Mouse (Mus musculus) CH12.LX (cell line): Measurements from ENCODE around the gene Krba1.

Experiments
- CHD2 ChIP-seq: IDR thresholded peaks from 2 replicates; pipeline ENCODE4 v1.6.1; 2011; ENCODE audit warnings: low read length, improper control_type of control experiment
- CTCF ChIP-seq, 2 experiments: IDR thresholded peaks in 1 of 2; conservative IDR thresholded peaks in 1 of 2; 2 replicates each; pipeline ENCODE4 v1.5.1; 2011 to 2012; ENCODE audit warnings: low read depth in 2 of 2, low read length in 2 of 2, improper control_type of control experiment in 1 of 2, inconsistent platforms in 1 of 2, mild to moderate bottlenecking in 1 of 2, moderate library complexity in 1 of 2
- IRF4 ChIP-seq: IDR thresholded peaks from 2 replicates; pipeline ENCODE4 v1.6.1; 2014; ENCODE audit warnings: low read depth, mild to moderate bottlenecking, inconsistent platforms, low read length, improper control_type of control experiment
- MAX ChIP-seq: IDR thresholded peaks from 2 replicates; pipeline ENCODE4 v1.6.1; 2011; ENCODE audit warnings: low read length, improper control_type of control experiment
- TCF12 ChIP-seq: IDR thresholded peaks from 2 replicates; pipeline ENCODE4 v1.6.1; 2014; ENCODE audit warnings: low read depth, mild to moderate bottlenecking, inconsistent platforms, low read length, improper control_type of control experiment
- ZNF384 ChIP-seq: IDR thresholded peaks from 2 replicates; pipeline ENCODE4 v1.6.1; 2012; ENCODE audit warnings: low read depth, low read length, improper control_type of control experiment, inconsistent platforms

DNA sequence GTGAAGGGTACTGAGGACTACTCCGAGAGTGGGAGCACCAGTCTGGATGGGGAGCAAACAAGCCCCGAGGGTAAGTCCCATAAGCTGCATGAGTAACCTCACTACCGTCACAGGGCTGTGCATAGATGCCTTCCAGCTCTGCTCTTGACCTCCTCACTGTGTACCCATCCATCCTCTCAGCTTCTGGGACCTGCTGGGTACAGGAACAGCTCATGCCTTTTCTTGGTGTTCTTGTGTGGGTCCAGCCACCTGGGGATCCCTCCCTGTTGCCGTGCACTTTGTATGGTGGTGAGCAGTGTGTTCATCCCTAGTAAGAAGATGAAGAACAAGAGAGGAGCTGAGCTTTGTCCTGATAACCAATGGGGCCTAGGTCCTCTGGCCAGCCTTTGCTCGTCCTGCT is 8.7 kb downstream of the Krba1 start:
- TF ChIP-seq CTCF (conservative IDR thresholded peaks at IDR 0.05 in 1 of 2, IDR thresholded peaks at IDR 0.05 in 1 of 2; ENCODE audit: low read depth in 2 of 2, low read length in 2 of 2) = no peak
- TF ChIP-seq TCF12 = no peak
- TF ChIP-seq IRF4 = no peak
- no peak for TF ChIP-seq ZNF384
- TF ChIP-seq CHD2 = no peak
- TF ChIP-seq MAX = no peak
